Mouse (Mus musculus) heart, postnatal 0 days (tissue): ENCODE results near the gene Tm4sf4.

Experiments
- CTCF ChIP-seq: IDR thresholded peaks from 2 replicates; pipeline ENCODE4 v1.5.1; 2016; ENCODE audit warnings: antibody characterized with exemption, control low read depth, low read depth
- EP300 ChIP-seq: IDR thresholded peaks from 2 replicates; pipeline ENCODE4 v1.6.1; 2016; ENCODE audit warnings: antibody characterized with exemption, low read depth

GRCm38 (mm10) chr3:57425089-57425730 is at the start of gene Tm4sf4:
- TF ChIP-seq EP300 (no peak), CTCF (no peak)
